Mouse (Mus musculus) lung, postnatal 4 days (tissue): ENCODE results near the gene Cers4.

ENCODE experiments used
- DNase-seq, 2 experiments: peaks; one replicate each; pipeline ENCODE4 v3.0.0; 2021

The Cers4 gene

DNA sequence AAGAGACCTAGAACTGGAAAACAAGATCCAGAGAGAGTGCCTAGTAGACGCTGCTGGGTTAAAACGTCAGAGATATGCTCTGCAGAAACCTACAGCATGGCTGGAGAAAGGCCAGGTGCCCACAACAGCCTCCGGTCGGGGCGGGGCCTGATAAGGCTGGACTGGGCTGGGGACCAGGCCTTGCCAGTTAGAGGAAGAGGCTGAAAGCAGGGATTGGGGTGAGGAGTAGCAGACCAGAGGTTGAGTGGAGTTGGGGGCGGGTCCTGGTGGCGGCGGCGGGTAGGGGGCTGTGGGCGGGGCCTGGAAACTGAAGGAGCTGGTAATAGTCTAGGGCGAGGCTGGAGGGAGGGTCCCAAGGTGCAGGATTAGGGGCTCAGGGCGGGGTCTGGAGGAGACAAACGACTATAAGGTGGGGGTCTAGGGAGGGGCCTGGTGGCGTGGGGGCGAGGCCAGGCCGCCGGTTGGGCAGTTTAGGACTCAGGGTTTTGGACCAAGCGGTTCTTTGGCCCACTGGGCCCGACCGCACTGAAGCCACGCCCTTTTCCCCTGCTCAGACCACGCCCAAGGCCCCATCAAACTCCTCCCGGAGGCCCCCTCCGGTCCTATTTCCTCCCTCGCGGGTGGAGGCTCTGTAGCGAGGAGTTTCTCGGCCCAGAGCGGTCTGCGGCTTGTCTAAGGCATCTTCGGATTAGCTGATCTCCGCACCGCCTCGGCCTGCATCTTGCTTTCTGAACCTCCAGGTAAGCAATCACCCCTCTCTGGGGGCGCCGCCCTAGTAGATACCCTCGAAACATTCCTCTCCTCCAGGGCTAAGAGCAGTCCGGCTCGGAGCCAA, at the start of gene Cers4:
Cers4 (plus strand) TSS at position 176 of the 835 bp plus-strand sequence.
- DNase-seq = peak; percentile 91 to 94

- no peak for DNase-seq
Measured at GRCm38 (mm10) chr8:4458165-4458564, 34.7 kb upstream of the Cers4 start.

DNA sequence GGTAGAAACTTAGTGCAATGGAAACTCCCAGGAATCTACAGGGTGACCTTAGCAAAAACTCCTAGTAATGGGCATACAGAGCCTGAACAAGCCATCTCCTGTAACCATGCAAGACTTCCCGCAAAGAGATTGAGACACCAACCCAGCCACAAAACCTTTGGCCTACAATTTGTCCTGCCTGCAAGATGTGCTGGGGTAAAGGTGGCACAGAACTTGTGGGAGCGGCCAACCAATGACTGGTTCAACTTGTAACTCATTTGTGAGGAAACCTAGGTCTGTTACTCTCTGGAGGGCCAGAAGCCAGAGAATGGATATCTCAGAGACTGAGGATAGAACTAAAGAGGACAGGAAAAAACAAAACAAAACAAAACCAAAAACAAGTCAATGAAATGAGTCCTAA, 29.8 kb upstream of the Cers4 start:
- DNase-seq = no peak

- DNase-seq = no peak
Measured at GRCm38 (mm10) chr8:4474419-4475187, 18.2 kb upstream of the Cers4 start.

- DNase-seq = no peak
Measured at GRCm38 (mm10) chr8:4481154-4481553, 11.7 kb upstream of the Cers4 start.

- DNase-seq = no peak
Measured at GRCm38 (mm10) chr8:4481586-4481985, 11.2 kb upstream of the Cers4 start.

DNA sequence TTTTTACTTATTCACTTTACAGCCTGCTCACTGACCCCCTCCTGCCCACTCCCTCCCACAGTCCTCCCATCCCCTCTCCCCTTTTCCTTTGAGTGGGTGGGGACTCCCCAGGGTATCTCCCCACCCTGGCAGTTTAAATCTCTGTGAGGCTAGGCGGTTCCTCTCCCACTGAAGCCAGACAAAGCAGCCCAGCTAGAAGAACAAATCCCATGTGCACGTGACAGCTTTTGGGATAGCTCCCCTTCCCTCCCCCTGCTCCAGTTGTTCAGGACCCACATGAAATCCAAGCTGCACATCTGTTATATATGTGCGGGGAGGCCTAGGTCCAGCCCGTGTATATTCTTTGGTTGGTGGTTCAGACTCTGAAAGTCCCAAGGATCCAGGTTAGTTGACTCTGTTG, 10.3 kb upstream of the Cers4 start:
- DNase-seq = no peak

- peak; percentile 69 to 80 for DNase-seq
Measured at GRCm38 (mm10) chr8:4483330-4483729, 9.5 kb upstream of the Cers4 start.

DNA sequence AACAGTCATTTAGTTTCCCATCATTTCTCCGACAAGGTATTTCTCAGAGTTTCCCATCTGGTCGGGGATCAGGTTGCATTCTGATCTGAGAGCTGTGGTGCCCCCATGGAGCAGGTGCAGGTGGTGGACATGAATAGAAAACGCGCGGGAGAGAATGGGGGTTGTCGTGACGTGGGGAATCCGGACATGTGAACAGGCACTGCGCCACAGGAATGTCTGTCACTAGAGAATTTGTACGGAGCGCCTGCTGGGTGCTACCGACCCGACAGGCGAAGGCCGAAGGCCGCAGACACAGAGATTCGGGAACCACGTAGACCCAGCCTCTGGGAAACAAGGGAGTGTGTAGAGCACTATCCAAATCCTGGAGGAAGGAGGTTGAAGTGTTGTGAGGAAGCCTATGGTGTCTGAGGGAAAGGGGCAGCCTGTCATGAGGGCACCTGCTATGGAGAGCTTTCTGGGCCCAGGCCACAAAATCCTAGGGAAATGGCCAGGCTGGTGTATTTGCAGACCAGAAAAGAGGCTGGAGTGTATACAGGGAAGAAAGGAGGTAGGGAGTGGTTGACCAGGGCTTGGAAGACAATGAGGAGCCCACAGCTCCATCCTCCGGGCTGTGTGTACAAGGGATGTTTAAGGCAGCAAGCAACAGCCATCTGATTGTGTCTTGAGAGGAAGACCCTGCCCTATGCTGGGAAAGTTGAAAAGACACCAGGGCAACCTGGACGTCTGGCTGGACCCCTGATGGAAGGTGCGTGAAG, 1.0 kb downstream of the Cers4 start:
- peak; percentile 60 to 71 for DNase-seq

- no peak for DNase-seq
Measured at GRCm38 (mm10) chr8:4495976-4496375, 3.1 kb downstream of the Cers4 start.

GRCm38 (mm10) chr8:4497610-4498009, 4.8 kb downstream of the Cers4 start:
- DNase-seq = no peak

- no peak for DNase-seq
Measured at GRCm38 (mm10) chr8:4505364-4505763, 12.5 kb downstream of the Cers4 start.

- DNase-seq = no peak
Measured at GRCm38 (mm10) chr8:4507527-4507926, 14.7 kb downstream of the Cers4 start.

DNA sequence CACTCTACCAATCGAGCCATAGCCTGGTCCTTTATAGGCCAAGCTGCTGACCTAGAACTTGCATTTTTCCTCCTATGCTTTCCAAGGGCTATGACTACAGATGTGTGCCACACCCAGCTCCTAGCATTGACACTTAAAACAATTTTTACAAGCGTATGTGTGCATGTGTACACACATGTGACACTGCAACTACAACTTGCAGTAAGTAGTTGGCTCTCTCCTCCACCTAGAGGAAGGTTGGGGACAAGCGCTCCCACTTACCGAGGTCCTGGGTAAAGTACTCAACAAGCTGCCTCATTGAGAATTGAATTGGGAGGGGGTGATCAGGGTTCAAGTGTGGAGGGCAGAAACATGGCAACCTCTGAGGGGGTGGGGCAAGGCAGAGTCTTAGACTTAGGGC, 18.0 kb downstream of the Cers4 start:
- DNase-seq = no peak

GRCm38 (mm10) chr8:4511429-4512115, 18.7 kb downstream of the Cers4 start:
- DNase-seq = no peak

GRCm38 (mm10) chr8:4512116-4512495, 19.3 kb downstream of the Cers4 start:
- peak; percentile 23 to 46 for DNase-seq

- DNase-seq = peak; percentile 32 to 62
Measured at GRCm38 (mm10) chr8:4516162-4516561, 23.3 kb downstream of the Cers4 start.

- no peak for DNase-seq
Measured at GRCm38 (mm10) chr8:4521472-4521871, 28.6 kb downstream of the Cers4 start.

GRCm38 (mm10) chr8:4523525-4523924, 30.7 kb downstream of the Cers4 start:
- no peak for DNase-seq
